Mouse (Mus musculus) liver, embryonic 16.5 days (tissue): Measurements from ENCODE around the gene Tmem52b. TPM values are rescaled to one million over a fixed set of nuclear protein-coding genes. Genes with fewer than 3 reads are reported as not detected.
"Not testable (repeated sequence)": the region's sequence is repeated elsewhere in the genome, so short reads cannot be mapped to it uniquely, and the experiment has no call there.

Source experiments
- ATAC-seq: fragments of 200-750 bp; cut with Nextera tagmentation; 2 replicates; pipeline ENCODE4 v1.8.0; 2017; ENCODE audit warnings: low read depth, mild to moderate bottlenecking, moderate number of reproducible peaks, moderate library complexity
- H3K27ac ChIP-seq: fragments of 300-500 bp; sonication (generic); 2 replicates; pipeline ENCODE4 v1.5.1; 2014; ENCODE audit warnings: mild to moderate bottlenecking, low read length
- H3K27me3 ChIP-seq: fragments of 300-500 bp; sonication (generic); 2 replicates; pipeline ENCODE4 v1.6.1; 2014; ENCODE audit warnings: low read depth, low read length, mixed read lengths; ENCODE audit not compliant: control insufficient read depth, insufficient read depth
- H3K36me3 ChIP-seq: fragments of 300-500 bp; sonication (generic); 2 replicates; pipeline ENCODE4 v1.6.1; 2014; ENCODE audit warnings: mild to moderate bottlenecking; ENCODE audit not compliant: control insufficient read depth, insufficient read depth
- H3K4me1 ChIP-seq: fragments of 300-500 bp; sonication (generic); 2 replicates; pipeline ENCODE4 v1.6.1; 2014; ENCODE audit warnings: low read depth, low read length, mixed read lengths; ENCODE audit not compliant: control insufficient read depth
- H3K4me2 ChIP-seq: fragments of 300-500 bp; sonication (generic); 2 replicates; pipeline ENCODE4 v1.6.1; 2014; ENCODE audit warnings: low read depth, low read length, mixed read lengths
- H3K4me3 ChIP-seq: fragments of 300-500 bp; sonication (generic); 2 replicates; pipeline ENCODE4 v1.5.1; 2014; ENCODE audit warnings: low read depth, mild to moderate bottlenecking, low read length
- H3K9ac ChIP-seq: fragments of 300-500 bp; sonication (generic); 2 replicates; pipeline ENCODE4 v1.6.1; 2014; ENCODE audit warnings: low read depth, low read length
- H3K9me3 ChIP-seq: fragments of 300-500 bp; sonication (generic); replicated peaks from 2 replicates; pipeline ENCODE4 v1.6.1; 2016; ENCODE audit warnings: low read length; ENCODE audit not compliant: control insufficient read depth
- WGBS: fragments of 180-500 bp; shearing (Covaris S2); extraction: QIAGEN DNeasy Blood & Tissue Kit; methylation state at CpG from one replicate; pipeline ENCODE4 v1.1.7; 2014; ENCODE audit not compliant: insufficient replicate concordance; 5-methylcytosine and 5-hydroxymethylcytosine counted together
- polyA plus RNA-seq: library from polyadenylated mRNA; unstranded; fragments of >200 nt; fragmentation: Nextera tagmentation; extraction: Ambion mirVana; gene quantifications from 2 replicates; pipeline ENCODE4 v1.2.1, GENCODE M21; 2015

Gene Tmem52b
- polyA plus RNA-seq: 0.04 TPM in 1 of 2 replicates, not detected in the other

GRCm38 (mm10) chr6:129512367-129512766, at the start of gene Tmem52b:
TSS of gene Tmem52b (plus strand) at chr6:129512555.
- Histone ChIP-seq H3K27ac (no peak within 1 kb of the TSS), H3K4me1 (no peaks in the 10 kb centered on the region), H3K9me3 (no peaks in the 10 kb centered on the region), H3K36me3 (no peaks in the 10 kb centered on the region), H3K27me3 (no peaks in the 10 kb centered on the region), H3K4me2 (no peak within 1 kb of the TSS), H3K9ac (no peak within 1 kb of the TSS), H3K4me3 (no peak within 1 kb of the TSS)
- 40% methylated on average over 3 of the region's 3 CpGs for WGBS
- ATAC-seq: no peak

GRCm38 (mm10) chr6:129471386-129471785, 41.0 kb upstream of the Tmem52b start:
- ATAC-seq: no peak
- Histone ChIP-seq H3K4me2 (no peak overlapping the region), H3K9ac (no peak overlapping the region), H3K9me3 (no peaks in the 10 kb centered on the region), H3K27ac (no peak overlapping the region), H3K27me3 (no peaks in the 10 kb centered on the region), H3K4me1 (no peaks in the 10 kb centered on the region), H3K36me3 (no peaks in the 10 kb centered on the region), H3K4me3 (no peak overlapping the region)
- 62% methylated on average over 6 of the region's 6 CpGs for WGBS

- Histone ChIP-seq H3K4me1 (no peaks in the 10 kb centered on the region), H3K36me3 (no peaks in the 10 kb centered on the region), H3K9ac (no peak overlapping the region), H3K4me2 (no peak overlapping the region), H3K9me3 (no peaks in the 10 kb centered on the region), H3K27me3 (no peaks in the 10 kb centered on the region), H3K27ac (no peak overlapping the region), H3K4me3 (no peak overlapping the region)
- no peak for ATAC-seq
- WGBS: 29% methylated on average over 5 of the region's 5 CpGs
These were observed 39.7 kb upstream of the Tmem52b start for GRCm38 (mm10) chr6:129472627-129473026.

GRCm38 (mm10) chr6:129476404-129477126, 35.8 kb upstream of the Tmem52b start:
- Histone ChIP-seq H3K27ac (no peak overlapping the region), H3K9ac (no peak overlapping the region), H3K4me1 (no peaks in the 10 kb centered on the region), H3K27me3 (no peaks in the 10 kb centered on the region), H3K36me3 (no peaks in the 10 kb centered on the region), H3K9me3 (no peaks in the 10 kb centered on the region), H3K4me2 (no peak overlapping the region), H3K4me3 (no peak overlapping the region)
- no peak for ATAC-seq
- WGBS: 25% methylated on average over 13 of the region's 13 CpGs

- H3K27me3 ChIP-seq: no peaks in the 10 kb centered on the region
- H3K4me1 ChIP-seq: no peaks in the 10 kb centered on the region
- H3K9me3 ChIP-seq: no peaks in the 10 kb centered on the region
- H3K27ac ChIP-seq: no peak overlapping the region
- no peaks in the 10 kb centered on the region for H3K36me3 ChIP-seq
- H3K9ac ChIP-seq: no peak overlapping the region
- no peak overlapping the region for H3K4me2 ChIP-seq
- no peak for ATAC-seq
- WGBS: 59% methylated on average over 8 of the region's 8 CpGs
- H3K4me3 ChIP-seq: no peak overlapping the region
These were observed 32.0 kb upstream of the Tmem52b start for GRCm38 (mm10) chr6:129480089-129480958.

- Histone ChIP-seq H3K4me1 (no peaks in the 10 kb centered on the region), H3K4me3 (no peak overlapping the region), H3K9me3 (no peaks in the 10 kb centered on the region), H3K27me3 (no peaks in the 10 kb centered on the region), H3K36me3 (no peaks in the 10 kb centered on the region), H3K27ac (no peak overlapping the region), H3K4me2 (no peak overlapping the region), H3K9ac (no peak overlapping the region)
- ATAC-seq: no peak
- 30% methylated on average over 4 of the region's 4 CpGs for WGBS
These were observed 17.4 kb upstream of the Tmem52b start for GRCm38 (mm10) chr6:129494924-129495323.

- no peak overlapping the region for H3K9ac ChIP-seq
- ATAC-seq: no peak
- no peak overlapping the region for H3K4me2 ChIP-seq
- no peaks in the 10 kb centered on the region for H3K27me3 ChIP-seq
- H3K4me3 ChIP-seq: no peak overlapping the region
- no peaks in the 10 kb centered on the region for H3K36me3 ChIP-seq
- H3K9me3 ChIP-seq: no peaks in the 10 kb centered on the region
- 69% methylated on average over 3 of the region's 3 CpGs for WGBS
- no peaks in the 10 kb centered on the region for H3K4me1 ChIP-seq
- no peak overlapping the region for H3K27ac ChIP-seq
These were observed 14.8 kb upstream of the Tmem52b start for GRCm38 (mm10) chr6:129497345-129498218.

GRCm38 (mm10) chr6:129499516-129499915, 12.8 kb upstream of the Tmem52b start:
- not testable (repeated sequence) for H3K27me3 ChIP-seq, H3K4me1 ChIP-seq, H3K36me3 ChIP-seq, H3K9me3 ChIP-seq, H3K4me2 ChIP-seq, H3K4me3 ChIP-seq, H3K27ac ChIP-seq, H3K9ac ChIP-seq, ATAC-seq
- WGBS: 38% methylated on average over 1 of the region's 1 CpGs
